Mouse (Mus musculus) ovary, adult 2 months (tissue): Measurements from ENCODE around the gene Fscn3. TPM values are rescaled to one million over a fixed set of nuclear protein-coding genes. Genes with fewer than 3 reads are reported as not detected.

Experiments used
- polyA plus RNA-seq: library from polyadenylated mRNA; depleted of rRNA; stranded (reverse); fragments of >200 nt; gene quantifications from 2 replicates; pipeline ENCODE4 v1.2.3, GENCODE M21; 2012; rRNA removed

The Fscn3 gene
- 0.07 and 0.18 TPM in 2 replicates for polyA plus RNA-seq

DNA sequence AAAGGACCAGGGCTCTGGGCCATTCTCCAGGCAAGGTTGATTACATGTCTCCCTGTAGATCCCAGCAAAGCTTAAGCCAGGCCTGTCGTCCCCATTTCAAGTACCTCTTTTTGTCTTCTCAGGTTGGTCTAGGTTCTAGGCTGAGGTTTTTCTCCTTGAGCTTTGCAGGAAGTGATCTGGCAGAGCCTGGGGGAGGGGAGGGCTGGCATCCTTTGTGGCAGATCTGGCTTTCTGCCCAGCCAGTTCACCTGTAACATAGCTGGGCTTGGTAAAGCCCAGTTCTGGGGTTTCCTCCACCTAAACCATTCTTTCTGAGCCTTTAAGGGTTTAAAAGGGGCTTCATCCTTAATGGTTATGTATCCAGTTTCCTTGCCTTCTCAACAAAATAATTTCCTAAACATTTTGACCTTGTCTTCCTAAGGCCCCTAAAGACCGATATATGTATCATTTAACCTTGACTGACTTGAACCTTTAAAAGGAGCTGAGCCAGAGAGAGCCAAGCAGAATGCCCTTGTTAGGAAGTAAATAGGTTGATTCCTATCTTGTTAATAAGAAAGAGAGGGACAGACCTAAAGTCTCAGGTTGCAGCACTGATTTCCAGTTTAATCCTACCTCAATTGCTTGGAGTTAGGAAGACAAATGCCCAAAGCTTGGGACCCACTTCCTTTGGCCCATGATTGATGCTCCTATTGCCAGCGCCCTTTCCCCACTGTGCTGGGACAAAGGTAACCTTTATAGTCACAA is at the start of gene Fscn3:
Gene Fscn3, plus strand, starts transcription at position 694 of the 744 bp plus-strand sequence.

DNA sequence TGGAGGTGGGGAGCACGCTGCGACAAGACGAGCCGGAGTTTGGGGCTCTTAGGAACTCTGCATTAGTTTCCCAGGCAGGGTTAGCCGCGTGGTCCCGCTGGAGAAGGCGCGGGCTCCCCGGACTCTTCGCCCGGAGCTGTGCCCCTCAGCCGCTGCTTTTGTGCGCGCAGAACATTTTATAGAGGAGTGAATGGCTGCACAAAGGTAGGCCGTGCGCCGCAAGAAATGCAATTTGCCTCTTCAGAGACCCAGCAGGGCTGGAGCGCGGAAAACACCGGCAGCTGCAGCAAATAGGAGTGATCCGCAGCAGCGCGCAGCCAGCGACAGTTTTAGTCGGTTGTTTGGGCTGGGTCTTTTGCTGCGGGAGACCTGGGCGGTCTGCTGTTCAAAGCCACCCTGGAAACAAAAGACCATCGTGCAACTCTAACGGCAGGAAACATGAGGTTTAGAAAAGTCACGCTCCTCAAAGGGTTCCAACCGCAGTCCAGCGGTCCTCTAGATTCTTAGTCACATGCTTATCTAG is 29.8 kb upstream of the Fscn3 start, which contains the start of gene Zfp800:
Gene Zfp800, minus strand, starts transcription at position 325 of the 523 bp plus-strand sequence.

DNA sequence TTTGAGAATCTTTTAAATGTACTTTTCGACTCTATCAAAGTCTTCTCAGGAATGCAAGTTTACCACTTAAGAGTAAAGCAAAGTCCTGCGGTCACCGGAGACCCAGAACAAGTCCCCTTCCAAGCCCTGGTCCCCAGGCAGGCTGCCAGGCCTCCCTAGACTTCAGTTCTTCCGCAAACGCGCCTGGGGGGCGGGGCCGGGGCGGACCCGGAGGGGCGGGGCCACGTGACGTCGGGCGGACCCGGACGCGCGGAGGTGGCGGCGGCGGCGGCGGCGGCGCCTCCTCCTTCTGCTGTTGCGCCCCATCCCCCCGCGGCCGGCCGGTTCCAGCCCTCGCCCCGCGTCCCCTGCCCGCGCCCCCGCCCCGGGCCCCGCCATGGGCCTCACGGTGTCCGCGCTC is 4.3 kb upstream of the Fscn3 start, which contains the start of gene Arf5:
Gene Arf5, plus strand, starts transcription at position 248 of the 400 bp plus-strand sequence.

DNA sequence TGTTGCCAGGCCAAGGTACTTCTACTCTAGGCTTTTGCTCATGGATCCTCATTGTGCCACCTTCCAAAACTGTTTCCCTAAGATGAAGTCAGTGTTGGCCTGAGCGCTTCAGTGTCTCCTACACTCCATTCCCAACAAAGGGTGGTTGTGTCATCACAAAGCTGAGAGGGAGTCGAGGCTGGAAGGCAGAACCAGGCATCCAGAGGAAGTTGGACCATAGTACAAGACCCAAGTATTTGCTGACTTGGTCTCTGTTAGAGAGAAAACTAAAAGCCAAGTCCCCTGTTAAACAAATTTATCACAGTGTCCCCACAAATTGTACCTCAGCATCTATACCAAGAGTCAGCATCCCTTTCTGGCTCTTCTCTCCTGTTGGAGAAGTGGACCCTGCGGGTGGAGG is 701 bp downstream of the Fscn3 start, which contains the start of gene Gcc1:
Gene Gcc1, minus strand, starts transcription at position 101 of the 400 bp plus-strand sequence.

DNA sequence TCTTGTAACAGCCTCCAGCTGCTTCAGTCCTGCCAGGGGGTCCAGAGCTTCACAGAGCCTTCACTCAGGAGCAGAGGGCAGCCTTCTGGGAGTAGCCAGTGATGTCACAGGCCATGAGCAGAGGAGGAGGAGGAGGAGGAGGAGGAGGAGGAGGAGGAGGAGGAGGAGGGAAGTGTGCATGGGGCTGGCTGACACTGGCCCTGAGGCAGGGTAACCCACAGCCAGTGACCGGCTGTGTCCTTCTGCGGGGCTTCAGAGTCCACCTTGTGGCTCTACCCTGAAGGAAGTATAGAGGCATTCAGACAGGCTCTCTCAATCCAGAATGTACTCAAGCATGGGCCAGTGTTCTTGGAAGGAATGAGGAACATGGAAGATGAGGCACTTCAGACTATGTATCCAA is 21.7 kb downstream of the Fscn3 start, which contains the start of gene Pax4:
Gene Pax4, minus strand, starts transcription at position 101 of the 400 bp plus-strand sequence.

DNA sequence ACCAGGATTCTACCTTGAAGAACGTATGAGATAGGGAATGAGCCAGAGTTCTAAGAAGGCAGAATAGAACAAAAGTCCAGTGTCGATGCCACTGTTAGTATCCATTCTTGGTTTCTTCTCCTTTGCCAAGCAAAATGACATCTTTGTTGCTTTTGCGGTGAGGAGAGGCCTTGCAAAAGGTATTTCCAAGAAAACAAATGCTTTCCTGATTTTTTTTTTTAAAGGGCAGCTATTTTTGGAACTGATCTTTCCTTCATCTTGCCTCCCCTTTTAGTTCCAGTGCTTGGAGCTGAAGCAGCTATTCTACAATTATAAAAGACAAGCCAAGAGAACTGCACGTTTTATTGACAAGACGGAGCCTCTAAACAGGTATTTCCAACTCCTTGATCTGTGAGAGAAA is 47.2 kb downstream of the Fscn3 start, which contains the start of gene Snd1:
Gene Snd1, plus strand, starts transcription at position 301 of the 400 bp plus-strand sequence.

Other genes starting within 250 kb of the Fscn3 start
- 5.2 and 8.8 TPM in 2 replicates for gene Zfp800, start 29.8 kb upstream of the Fscn3 start, polyA plus RNA-seq
- gene Arf5, start 4.2 kb upstream of the Fscn3 start, polyA plus RNA-seq, result 995 and 1,019 TPM in 2 replicates
- gene Gcc1, start 601 bp downstream of the Fscn3 start, polyA plus RNA-seq, result 8.9 and 10.1 TPM in 2 replicates
- gene Pax4, start 21.6 kb downstream of the Fscn3 start, polyA plus RNA-seq, result not detected in 2 replicates
- gene Snd1, start 47.4 kb downstream of the Fscn3 start, polyA plus RNA-seq, result 172 and 179 TPM in 2 replicates